Mouse (Mus musculus): ENCODE data around the gene Zdbf2.
"Not testable (repeated sequence)": the region's sequence is repeated elsewhere in the genome, so short reads cannot be mapped to it uniquely, and the experiment has no call there.

Gene Zdbf2

DNA sequence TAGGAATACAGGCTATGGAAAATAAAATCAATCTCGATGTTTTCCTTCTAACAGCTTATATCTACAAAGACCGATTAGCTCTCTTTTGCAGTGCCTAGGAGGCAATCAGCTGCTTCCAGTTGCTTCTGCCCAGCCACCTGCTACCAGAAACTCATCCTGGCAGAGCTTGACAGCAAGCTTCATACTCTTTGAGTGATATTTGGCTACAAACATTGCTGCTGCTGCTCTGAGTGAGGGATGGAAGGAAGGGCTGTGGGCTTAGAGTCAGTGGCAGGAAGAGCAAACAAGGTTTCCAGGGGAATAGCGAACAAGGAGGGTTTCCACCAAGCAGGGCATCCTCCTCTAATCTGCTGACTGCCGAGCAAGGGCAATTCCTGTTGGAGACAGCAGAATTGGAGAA, 7.6 kb upstream of the Zdbf2 start:
- DNase-seq, result no peak

DNA sequence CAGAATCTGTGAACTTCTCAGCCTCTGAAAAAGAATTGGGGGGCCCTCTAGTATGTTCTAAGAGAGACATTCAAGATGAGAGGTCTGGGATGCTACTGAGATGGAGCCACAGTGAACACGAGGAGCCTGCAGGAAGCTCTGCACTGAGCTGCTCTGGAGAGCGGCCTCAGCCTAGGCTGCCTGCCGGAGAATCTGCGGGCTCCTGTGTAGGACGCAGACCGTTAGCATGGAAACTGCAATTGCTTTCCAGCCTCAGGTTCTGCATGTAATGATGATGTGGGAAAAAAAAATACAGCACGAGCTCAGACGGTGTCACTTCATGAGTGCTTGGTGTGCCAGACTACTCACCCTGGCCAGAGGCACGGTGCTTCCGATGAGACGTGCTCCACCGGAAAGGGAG, 6.9 kb upstream of the Zdbf2 start:
- no peak for DNase-seq

- DNase-seq, result no peak
Measured at GRCm38 (mm10) chr1:63266716-63267115, 6.3 kb upstream of the Zdbf2 start.

- DNase-seq, result no peak
Measured at GRCm38 (mm10) chr1:63272125-63272675, 865 bp upstream of the Zdbf2 start.

GRCm38 (mm10) chr1:63273339-63273951, 380 bp downstream of the Zdbf2 start:
- DNase-seq, result no peak

DNA sequence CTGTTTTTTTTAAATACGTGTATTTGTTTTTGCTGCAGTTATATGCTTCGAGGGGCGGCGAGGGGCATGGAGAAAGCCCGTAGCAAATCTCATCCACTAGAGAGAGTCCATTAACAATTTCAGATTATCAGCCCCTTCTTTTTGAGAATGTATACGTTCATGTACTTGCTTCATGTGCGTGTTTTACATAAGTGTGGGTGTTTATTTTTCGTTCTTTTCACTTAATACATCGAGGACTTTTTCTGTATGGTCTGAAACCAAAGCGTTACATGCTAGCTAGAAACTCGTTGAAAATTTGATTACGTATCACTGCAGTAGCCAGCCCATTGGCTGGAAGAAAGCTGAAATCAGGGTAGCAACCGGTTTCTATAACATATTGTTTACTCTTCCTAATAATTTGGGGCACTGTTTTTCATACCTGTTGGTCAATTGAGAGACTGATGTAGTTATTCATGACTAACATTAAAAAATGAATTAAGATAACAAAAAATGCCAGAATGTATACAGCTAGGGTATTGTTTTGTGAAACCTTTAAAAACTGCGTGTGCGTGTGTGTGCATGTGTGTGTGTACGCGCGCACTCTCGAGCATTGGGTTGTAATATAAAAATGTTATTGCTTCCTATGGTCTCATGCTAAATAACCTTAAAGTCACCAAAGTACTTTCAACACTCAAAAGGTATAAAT, 1.1 kb downstream of the Zdbf2 start:
- DNase-seq, result no peak

GRCm38 (mm10) chr1:63278106-63278505, 5.0 kb downstream of the Zdbf2 start:
- no peak for DNase-seq

- no peak for DNase-seq
Measured at GRCm38 (mm10) chr1:63293965-63294364, 20.9 kb downstream of the Zdbf2 start.

DNA sequence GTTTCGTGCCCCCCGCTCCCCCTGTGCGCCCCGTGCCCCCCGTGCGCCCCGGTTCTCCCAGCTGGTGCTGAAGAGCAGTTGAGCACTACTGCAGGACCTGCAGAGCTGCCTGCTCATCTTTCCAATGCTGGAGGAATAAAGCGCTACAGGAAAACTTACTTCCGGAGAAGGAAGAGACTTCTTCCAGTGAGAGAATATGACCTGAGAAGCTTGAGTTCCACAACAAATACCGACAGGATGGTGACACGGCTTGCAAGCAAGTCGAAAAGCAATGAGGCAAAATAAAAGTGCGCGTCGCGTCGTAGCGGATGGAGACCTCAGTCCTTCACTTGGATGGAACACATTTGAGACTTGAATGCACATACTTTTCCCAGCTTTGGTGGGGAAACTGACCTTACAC, 36.6 kb downstream of the Zdbf2 start:
- no peak for DNase-seq

GRCm38 (mm10) chr1:63323565-63324132, 50.6 kb downstream of the Zdbf2 start:
- DNase-seq, result not testable (repeated sequence)

Measured in thymus, postnatal 14 days (tissue).